Mouse (Mus musculus): ENCODE data around the gene Ppfibp1.

Gene Ppfibp1

GRCm38 (mm10) chr6:146881896-146882770, 6.2 kb upstream of the Ppfibp1 start:
- peak; percentile 78 for DNase-seq

GRCm38 (mm10) chr6:146883426-146883825, 4.9 kb upstream of the Ppfibp1 start:
- peak; percentile 80 for DNase-seq

GRCm38 (mm10) chr6:146884171-146884570, 4.1 kb upstream of the Ppfibp1 start:
- peak; percentile 79 for DNase-seq

GRCm38 (mm10) chr6:146884851-146885250, 3.4 kb upstream of the Ppfibp1 start:
- DNase-seq: peak; percentile 95

- DNase-seq: peak; percentile 92
Measured at GRCm38 (mm10) chr6:146888660-146889490, 588 bp downstream of the Ppfibp1 start.

- peak; percentile 31 for DNase-seq
Measured at GRCm38 (mm10) chr6:146890215-146890614, 1.9 kb downstream of the Ppfibp1 start.

- peak; percentile 90 for DNase-seq
Measured at GRCm38 (mm10) chr6:146890633-146891032, 2.3 kb downstream of the Ppfibp1 start.

GRCm38 (mm10) chr6:146893890-146894289, 5.6 kb downstream of the Ppfibp1 start:
- peak; percentile 80 for DNase-seq

- DNase-seq: no peak
Measured at GRCm38 (mm10) chr6:146898709-146899108, 10.4 kb downstream of the Ppfibp1 start.

- DNase-seq: no peak
Measured at GRCm38 (mm10) chr6:146899647-146900046, 11.4 kb downstream of the Ppfibp1 start.

GRCm38 (mm10) chr6:146901929-146902328, 13.6 kb downstream of the Ppfibp1 start:
- peak; percentile 62 for DNase-seq

GRCm38 (mm10) chr6:146903632-146904031, 15.3 kb downstream of the Ppfibp1 start:
- DNase-seq: peak; percentile 83

- peak; percentile 1 for DNase-seq
Measured at GRCm38 (mm10) chr6:146904707-146905106, 16.4 kb downstream of the Ppfibp1 start.

- DNase-seq: peak; percentile 89
Measured at GRCm38 (mm10) chr6:146906000-146906786, 17.9 kb downstream of the Ppfibp1 start.

- DNase-seq: peak; percentile 75
Measured at GRCm38 (mm10) chr6:146907061-146907794, 18.9 kb downstream of the Ppfibp1 start.

GRCm38 (mm10) chr6:146907795-146908190, 19.5 kb downstream of the Ppfibp1 start:
- peak; percentile 72 for DNase-seq

- peak; percentile 84 for DNase-seq
Measured at GRCm38 (mm10) chr6:146908801-146909200, 20.5 kb downstream of the Ppfibp1 start.

GRCm38 (mm10) chr6:146909725-146910489, 21.6 kb downstream of the Ppfibp1 start:
- peak; percentile 93 for DNase-seq

- DNase-seq: peak; percentile 68
Measured at GRCm38 (mm10) chr6:146910801-146911200, 22.5 kb downstream of the Ppfibp1 start.

- peak; percentile 97 for DNase-seq
Measured at GRCm38 (mm10) chr6:146912835-146913488, 24.7 kb downstream of the Ppfibp1 start.

All from heart, adult 11 months (tissue).